Mouse (Mus musculus): ENCODE results near the gene Tll1. TPM values are rescaled to one million over a fixed set of nuclear protein-coding genes. Genes with fewer than 3 reads are reported as not detected.
"Not testable (repeated sequence)": the region's sequence is repeated elsewhere in the genome, so short reads cannot be mapped to it uniquely, and the experiment has no call there.

The Tll1 gene
- polyA plus RNA-seq, 1 experiment from 2014 or later: 2.7 TPM

DNA sequence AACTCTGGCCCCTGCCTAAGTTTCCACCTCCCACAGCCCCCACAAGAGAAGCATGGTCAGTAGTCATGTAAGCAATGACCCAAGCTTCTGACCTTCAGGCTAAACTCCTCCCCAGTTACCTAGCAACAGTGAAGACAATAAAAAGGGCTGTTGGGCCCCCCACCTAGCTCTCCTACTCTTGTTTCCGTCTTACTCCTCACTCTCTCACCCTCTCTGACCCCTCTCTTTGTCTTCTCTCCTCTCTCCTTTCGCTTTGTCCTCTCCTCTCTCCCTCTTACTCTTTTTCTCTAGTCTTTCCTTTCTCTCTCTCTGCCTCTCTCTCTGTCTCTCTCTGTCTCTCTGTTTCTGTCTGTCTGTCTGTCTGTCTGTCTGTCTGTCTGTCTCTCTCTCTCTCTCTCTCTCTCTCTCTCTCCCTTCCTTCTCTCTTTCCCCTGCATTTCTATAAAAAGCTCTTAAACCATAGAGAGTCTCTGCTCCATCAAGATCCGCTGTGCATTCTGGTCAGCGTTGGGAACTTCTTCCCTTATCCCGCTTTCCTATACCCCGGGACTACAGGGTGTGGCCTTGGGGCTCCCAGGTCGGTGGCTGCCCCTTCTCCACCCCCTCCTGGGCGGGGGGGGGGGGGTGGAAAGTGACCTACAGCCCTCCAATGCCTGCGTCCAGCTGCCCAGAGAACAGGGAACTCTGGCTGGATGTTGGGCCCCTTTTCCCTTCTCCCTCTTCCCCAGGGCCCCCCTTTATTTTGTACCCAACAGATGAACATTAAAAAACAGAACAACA, 235.3 kb downstream of the Tll1 start:
- ATAC-seq (ENCODE audit: insufficient number of reproducible peaks, insufficient read depth, low FRiP score, low TSS enrichment, low read depth); H3K4me2 ChIP-seq; H3K4me3 ChIP-seq (replicated peaks); H3K27me3 ChIP-seq; H3K36me3 ChIP-seq; H3K27ac ChIP-seq; H3K9me3 ChIP-seq; H3K9ac ChIP-seq (replicated peaks); H3K4me1 ChIP-seq (replicated peaks): not testable (repeated sequence)
- 48% methylated on average over 8 of the region's 9 CpGs for WGBS
